Mouse (Mus musculus): ENCODE data around the gene Nrbp1. TPM values are rescaled to one million over a fixed set of nuclear protein-coding genes. Genes with fewer than 3 reads are reported as not detected.

Gene Nrbp1
- polyA plus RNA-seq, 1 experiment, result 59.1 TPM

DNA sequence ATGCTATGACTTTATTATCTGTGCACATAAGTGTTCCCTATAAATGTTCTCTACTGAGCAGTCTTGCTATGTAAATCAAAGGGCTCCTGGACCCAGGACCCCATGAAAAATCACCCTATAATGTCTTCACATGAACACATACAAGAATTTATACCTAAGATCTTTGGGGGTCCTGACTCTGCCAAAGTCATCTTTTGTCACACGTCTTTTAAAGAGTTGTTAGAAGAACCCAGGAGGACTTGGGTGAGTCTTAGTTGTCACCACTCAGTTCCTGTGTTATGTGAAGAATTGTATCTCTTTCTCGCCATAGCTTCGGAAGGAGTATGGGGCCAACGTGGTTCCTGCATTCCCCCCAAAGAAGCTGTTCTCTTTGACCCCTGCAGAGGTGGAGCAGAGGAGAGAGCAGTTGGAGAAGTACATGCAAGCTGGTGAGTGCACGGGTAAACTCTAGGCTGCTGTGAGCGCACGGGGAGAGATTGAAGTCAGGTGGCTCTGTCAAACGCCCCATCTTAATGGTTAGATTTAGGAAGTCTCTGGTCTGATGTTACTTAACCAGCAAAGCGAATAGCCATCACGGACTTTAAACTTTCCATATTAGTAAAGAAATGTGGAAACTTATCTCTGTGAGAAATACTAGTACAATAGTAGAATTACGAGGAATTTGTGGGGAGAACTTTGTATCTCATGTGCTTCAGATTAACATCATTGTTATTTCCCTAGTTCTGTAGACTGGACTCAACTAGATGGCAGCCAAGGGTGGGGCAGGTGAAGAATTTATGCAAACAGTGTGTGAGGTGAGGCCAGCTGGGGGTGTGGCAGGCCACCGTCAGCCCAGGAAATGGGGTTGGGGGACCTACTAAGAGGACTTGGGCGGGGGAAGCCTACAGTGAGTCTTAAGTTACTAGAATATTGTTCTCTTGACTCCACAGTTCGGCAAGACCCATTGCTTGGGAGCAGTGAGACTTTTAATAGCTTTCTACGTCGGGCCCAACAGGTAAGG is 45.9 kb upstream of the Nrbp1 start:
- peaks cover 72% of the 10 kb centered on the region for H3K36me3 ChIP-seq (ENCODE audit: control insufficient read depth, insufficient read depth)
- no peak overlapping the region for H3K4me3 ChIP-seq (ENCODE audit: insufficient read depth, poor library complexity, severe bottlenecking)
- H3K27me3 ChIP-seq (ENCODE audit: control insufficient read depth, insufficient read depth, insufficient read length), result no peaks in the 10 kb centered on the region
- H3K79me2 ChIP-seq (ENCODE audit: control insufficient read depth, insufficient read depth), result peaks cover 40% of the 10 kb centered on the region
- H3ac ChIP-seq (ENCODE audit: control insufficient read depth, insufficient read length, low read depth), result no peak overlapping the region
- TF ChIP-seq MYOG (IDR thresholded peaks at IDR 0.05; ENCODE audit: control insufficient read depth, extremely low read depth, insufficient read length) (no peak), CTCF (IDR thresholded peaks at IDR 0.05; ENCODE audit: control insufficient read depth, insufficient read depth, insufficient read length) (no peak), FOSL1 (IDR thresholded peaks at IDR 0.05; ENCODE audit: insufficient read depth, low read length, poor library complexity, severe bottlenecking) (no peak), USF1 (IDR thresholded peaks at IDR 0.05; ENCODE audit: low read depth) (no peak), CEBPB (IDR thresholded peaks at IDR 0.05; ENCODE audit: low read depth) (no peak), MAX (IDR thresholded peaks at IDR 0.05) (no peak), MYOD1 (IDR thresholded peaks at IDR 0.05; ENCODE audit: control insufficient read depth, insufficient read length, low read depth) (no peak)
- H3K79me3 ChIP-seq (ENCODE audit: low read depth), result peaks cover 20% of the 10 kb centered on the region

DNA sequence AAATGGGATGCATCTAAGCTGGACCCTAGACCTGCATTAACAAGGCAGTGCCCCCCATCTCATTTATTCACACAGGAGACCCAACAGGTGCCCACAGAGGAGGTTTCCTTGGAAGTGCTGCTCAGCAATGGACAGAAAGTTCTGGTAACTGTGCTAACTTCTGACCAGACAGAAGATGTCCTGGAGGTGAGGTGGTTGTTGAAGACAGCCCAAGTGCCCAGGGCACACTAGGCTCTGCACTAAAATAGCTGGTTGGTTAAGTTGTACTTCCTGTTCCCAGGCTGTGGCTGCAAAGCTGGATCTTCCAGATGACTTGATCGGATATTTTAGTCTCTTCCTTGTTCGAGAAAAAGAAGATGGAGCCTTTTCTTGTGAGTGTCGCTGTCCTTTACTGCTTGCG is 45.0 kb upstream of the Nrbp1 start:
- H3K27me3 ChIP-seq (ENCODE audit: control insufficient read depth, insufficient read depth, insufficient read length), result no peaks in the 10 kb centered on the region
- no peak overlapping the region for H3K4me3 ChIP-seq (ENCODE audit: insufficient read depth, poor library complexity, severe bottlenecking)
- TF ChIP-seq CEBPB (IDR thresholded peaks at IDR 0.05; ENCODE audit: low read depth), result no peak
- no peak for TF ChIP-seq MAX (IDR thresholded peaks at IDR 0.05)
- TF ChIP-seq CTCF (IDR thresholded peaks at IDR 0.05; ENCODE audit: control insufficient read depth, insufficient read depth, insufficient read length), result no peak
- TF ChIP-seq FOSL1 (IDR thresholded peaks at IDR 0.05; ENCODE audit: insufficient read depth, low read length, poor library complexity, severe bottlenecking), result no peak
- no peak for TF ChIP-seq USF1 (IDR thresholded peaks at IDR 0.05; ENCODE audit: low read depth)
- TF ChIP-seq MYOD1 (IDR thresholded peaks at IDR 0.05; ENCODE audit: control insufficient read depth, insufficient read length, low read depth), result no peak
- no peak for TF ChIP-seq MYOG (IDR thresholded peaks at IDR 0.05; ENCODE audit: control insufficient read depth, extremely low read depth, insufficient read length)
- H3K79me2 ChIP-seq (ENCODE audit: control insufficient read depth, insufficient read depth), result peaks cover 46% of the 10 kb centered on the region
- H3K36me3 ChIP-seq (ENCODE audit: control insufficient read depth, insufficient read depth), result peaks cover 72% of the 10 kb centered on the region
- H3K79me3 ChIP-seq (ENCODE audit: low read depth), result peaks cover 21% of the 10 kb centered on the region
- H3ac ChIP-seq (ENCODE audit: control insufficient read depth, insufficient read length, low read depth), result no peak overlapping the region

DNA sequence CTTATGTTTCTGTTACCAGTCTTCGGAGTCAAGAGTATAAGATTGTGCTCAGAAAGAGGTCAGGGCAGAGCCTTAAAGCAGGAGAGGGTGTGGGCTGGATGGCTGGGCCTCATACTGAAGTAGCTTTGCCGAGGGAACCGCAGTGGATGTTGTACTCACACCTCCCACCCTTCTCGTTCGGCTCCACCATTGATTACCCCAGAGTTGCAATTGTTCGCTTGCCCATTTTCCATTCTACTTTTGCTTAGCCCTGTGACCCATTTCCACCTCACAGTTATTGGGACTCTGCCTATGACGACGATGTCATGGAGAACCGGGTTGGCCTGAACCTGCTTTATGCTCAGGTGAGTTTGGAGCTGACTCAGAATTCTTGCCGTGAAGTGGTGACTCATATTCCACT is 44.5 kb upstream of the Nrbp1 start:
- Histone ChIP-seq H3K36me3 (ENCODE audit: control insufficient read depth, insufficient read depth) (peaks cover 69% of the 10 kb centered on the region), H3K4me3 (ENCODE audit: insufficient read depth, poor library complexity, severe bottlenecking) (no peak overlapping the region), H3K79me2 (ENCODE audit: control insufficient read depth, insufficient read depth) (peaks cover 49% of the 10 kb centered on the region), H3K27me3 (ENCODE audit: control insufficient read depth, insufficient read depth, insufficient read length) (no peaks in the 10 kb centered on the region), H3K79me3 (ENCODE audit: low read depth) (peaks cover 25% of the 10 kb centered on the region), H3ac (ENCODE audit: control insufficient read depth, insufficient read length, low read depth) (no peak overlapping the region)
- TF ChIP-seq MAX (IDR thresholded peaks at IDR 0.05) (no peak), USF1 (IDR thresholded peaks at IDR 0.05; ENCODE audit: low read depth) (no peak)

DNA sequence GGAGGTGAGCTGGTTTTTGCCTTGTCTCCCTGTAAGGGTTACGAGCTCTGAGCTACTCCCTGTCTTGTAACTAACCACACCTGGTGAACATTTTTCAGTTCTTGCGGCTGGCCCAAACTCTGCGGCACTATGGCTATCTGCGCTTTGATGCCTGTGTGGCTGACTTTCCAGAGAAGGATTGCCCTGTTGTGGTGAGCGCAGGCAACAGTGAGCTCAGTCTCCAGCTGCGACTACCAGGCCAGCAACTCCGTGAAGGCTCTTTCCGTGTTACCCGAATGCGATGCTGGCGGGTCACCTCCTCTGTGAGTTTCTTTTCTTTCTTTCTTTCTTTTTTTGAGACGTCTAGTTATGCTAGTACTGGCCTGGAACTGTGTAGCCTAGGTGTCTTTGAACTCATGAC is 43.6 kb upstream of the Nrbp1 start:
- peaks cover 69% of the 10 kb centered on the region for H3K36me3 ChIP-seq (ENCODE audit: control insufficient read depth, insufficient read depth)
- H3K27me3 ChIP-seq (ENCODE audit: control insufficient read depth, insufficient read depth, insufficient read length), result no peaks in the 10 kb centered on the region
- peaks cover 24% of the 10 kb centered on the region for H3K79me3 ChIP-seq (ENCODE audit: low read depth)
- H3K79me2 ChIP-seq (ENCODE audit: control insufficient read depth, insufficient read depth), result peaks cover 48% of the 10 kb centered on the region
- no peak overlapping the region for H3ac ChIP-seq (ENCODE audit: control insufficient read depth, insufficient read length, low read depth)
- no peak for TF ChIP-seq FOSL1 (IDR thresholded peaks at IDR 0.05; ENCODE audit: insufficient read depth, low read length, poor library complexity, severe bottlenecking)
- no peak for TF ChIP-seq CEBPB (IDR thresholded peaks at IDR 0.05; ENCODE audit: low read depth)
- no peak for TF ChIP-seq MAX (IDR thresholded peaks at IDR 0.05)
- TF ChIP-seq USF1 (IDR thresholded peaks at IDR 0.05; ENCODE audit: low read depth), result no peak
- TF ChIP-seq CTCF (IDR thresholded peaks at IDR 0.05; ENCODE audit: control insufficient read depth, insufficient read depth, insufficient read length), result no peak
- TF ChIP-seq MYOG (IDR thresholded peaks at IDR 0.05; ENCODE audit: control insufficient read depth, extremely low read depth, insufficient read length), result no peak
- no peak for TF ChIP-seq MYOD1 (IDR thresholded peaks at IDR 0.05; ENCODE audit: control insufficient read depth, insufficient read length, low read depth)
- no peak overlapping the region for H3K4me3 ChIP-seq (ENCODE audit: insufficient read depth, poor library complexity, severe bottlenecking)

DNA sequence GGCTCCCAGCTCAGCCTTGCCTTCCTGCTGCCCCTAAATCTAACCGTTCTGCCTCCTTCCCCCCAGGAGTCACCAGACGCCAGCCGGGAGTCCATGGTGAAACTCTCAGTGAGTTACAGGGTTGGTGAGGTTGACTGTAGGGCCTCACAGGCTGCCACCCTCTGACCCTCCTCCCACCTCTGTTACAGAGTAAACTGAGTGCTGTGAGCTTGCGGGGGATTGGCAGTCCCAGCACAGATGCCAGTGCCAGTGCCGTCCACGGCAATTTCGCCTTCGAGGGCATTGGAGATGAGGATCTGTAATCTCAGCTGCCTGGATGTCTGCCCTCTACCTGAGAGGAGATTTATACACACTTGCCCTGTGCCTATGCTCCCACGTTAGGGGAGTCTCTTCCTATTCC is 42.5 kb upstream of the Nrbp1 start:
- no peak for TF ChIP-seq MAX (IDR thresholded peaks at IDR 0.05)
- no peak for TF ChIP-seq USF1 (IDR thresholded peaks at IDR 0.05; ENCODE audit: low read depth)
- no peak for TF ChIP-seq CEBPB (IDR thresholded peaks at IDR 0.05; ENCODE audit: low read depth)
- no peak for TF ChIP-seq FOSL1 (IDR thresholded peaks at IDR 0.05; ENCODE audit: insufficient read depth, low read length, poor library complexity, severe bottlenecking)
- TF ChIP-seq MYOG (IDR thresholded peaks at IDR 0.05; ENCODE audit: control insufficient read depth, extremely low read depth, insufficient read length), result no peak
- no peak for TF ChIP-seq CTCF (IDR thresholded peaks at IDR 0.05; ENCODE audit: control insufficient read depth, insufficient read depth, insufficient read length)
- no peak for TF ChIP-seq MYOD1 (IDR thresholded peaks at IDR 0.05; ENCODE audit: control insufficient read depth, insufficient read length, low read depth)
- Histone ChIP-seq H3ac (ENCODE audit: control insufficient read depth, insufficient read length, low read depth) (no peak overlapping the region), H3K4me3 (ENCODE audit: insufficient read depth, poor library complexity, severe bottlenecking) (no peak overlapping the region), H3K79me3 (ENCODE audit: low read depth) (peaks cover 21% of the 10 kb centered on the region), H3K36me3 (ENCODE audit: control insufficient read depth, insufficient read depth) (peaks cover 78% of the 10 kb centered on the region), H3K79me2 (ENCODE audit: control insufficient read depth, insufficient read depth) (peaks cover 40% of the 10 kb centered on the region), H3K27me3 (ENCODE audit: control insufficient read depth, insufficient read depth, insufficient read length) (no peaks in the 10 kb centered on the region)

Measured in C2C12 (cell line).